Mouse (Mus musculus): Measurements from ENCODE around the gene Elavl1.
"Not testable (repeated sequence)": the region's sequence is repeated elsewhere in the genome, so short reads cannot be mapped to it uniquely, and the experiment has no call there.

Elavl1 gene

DNA sequence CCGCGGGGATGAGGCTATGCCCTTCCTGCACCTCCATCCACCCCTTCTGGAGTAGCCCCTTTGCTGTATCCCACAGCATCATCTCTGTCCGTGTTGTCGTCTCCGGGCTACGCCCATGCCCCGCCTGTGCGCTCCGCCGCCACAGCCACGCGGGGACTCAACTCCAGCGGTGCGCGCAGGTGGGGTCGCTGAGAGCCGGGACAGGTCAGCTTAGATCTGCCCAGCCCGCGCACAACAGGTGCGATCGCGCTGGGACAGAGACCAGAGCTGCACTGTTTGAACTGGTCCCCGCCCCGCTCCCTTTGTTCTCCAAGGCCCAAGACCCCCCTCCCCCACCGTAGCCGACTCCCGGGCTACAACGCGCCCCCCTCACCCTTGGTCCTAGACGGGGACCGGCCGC is 66.5 kb downstream of the Elavl1 start:
- in situ Hi-C loops (cut with MseI, MboI) = no loop called here

DNA sequence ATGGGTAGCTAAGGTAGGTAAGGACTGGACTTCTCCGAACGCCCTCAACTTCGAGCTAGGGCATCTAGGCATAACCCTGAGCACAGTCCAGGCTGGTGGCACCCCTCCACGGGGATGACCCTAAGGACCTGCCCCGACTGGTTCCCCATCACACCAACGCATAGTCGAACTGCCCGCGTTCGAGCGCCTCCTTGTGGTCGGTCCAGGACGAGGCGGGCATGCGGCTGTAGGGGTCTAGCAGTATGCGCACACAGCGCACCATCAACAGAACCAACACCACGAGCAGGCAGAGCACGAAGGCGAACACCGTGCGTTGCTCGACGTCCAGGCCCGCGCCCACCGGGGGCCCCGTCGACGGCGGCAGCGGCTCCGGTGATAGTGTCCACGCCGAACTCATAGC is 67.0 kb downstream of the Elavl1 start:
- in situ Hi-C loops (cut with MseI, MboI) = no loop called here

DNA sequence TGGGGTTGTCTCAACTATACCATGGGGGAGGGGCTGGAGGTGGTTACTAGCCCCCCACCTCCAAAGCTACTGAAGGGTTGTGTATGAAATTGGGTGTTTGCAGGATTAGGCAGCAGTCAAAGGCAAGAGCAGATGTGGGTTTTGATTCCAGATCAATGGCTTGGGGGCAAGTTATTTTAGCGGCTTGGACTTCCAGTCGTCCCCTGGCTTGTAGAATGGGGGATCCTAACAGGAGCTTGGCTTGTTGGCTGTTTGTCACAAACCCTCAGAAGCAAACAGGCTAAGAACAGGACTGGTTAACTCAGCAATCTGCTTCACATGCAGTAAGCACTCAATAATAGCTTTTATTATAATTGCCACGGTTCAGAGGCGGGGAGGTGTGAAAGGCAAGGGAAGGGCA is 67.9 kb downstream of the Elavl1 start:
- in situ Hi-C loops (cut with MseI, MboI) = no loop called here

DNA sequence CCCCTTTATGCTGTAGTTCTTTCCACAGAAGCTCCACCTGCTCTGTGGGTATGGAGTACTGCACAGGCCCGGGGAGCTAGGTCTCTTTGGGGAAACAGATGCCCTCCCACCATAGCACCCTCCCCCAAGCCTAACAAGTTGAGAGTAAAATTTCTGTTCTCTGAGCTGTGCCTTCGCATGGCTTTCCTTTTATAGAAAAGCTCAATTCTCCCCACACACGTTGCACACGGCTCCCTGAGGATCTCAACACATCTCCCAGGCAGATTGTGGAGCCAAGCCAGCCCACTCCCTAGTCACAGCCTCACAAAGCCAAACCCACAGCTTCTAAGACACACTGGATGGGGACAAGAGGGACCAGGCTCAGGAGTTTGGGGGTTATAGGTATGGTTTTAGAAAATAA is 68.3 kb downstream of the Elavl1 start:
- in situ Hi-C loops (cut with MseI, MboI) = no loop called here

DNA sequence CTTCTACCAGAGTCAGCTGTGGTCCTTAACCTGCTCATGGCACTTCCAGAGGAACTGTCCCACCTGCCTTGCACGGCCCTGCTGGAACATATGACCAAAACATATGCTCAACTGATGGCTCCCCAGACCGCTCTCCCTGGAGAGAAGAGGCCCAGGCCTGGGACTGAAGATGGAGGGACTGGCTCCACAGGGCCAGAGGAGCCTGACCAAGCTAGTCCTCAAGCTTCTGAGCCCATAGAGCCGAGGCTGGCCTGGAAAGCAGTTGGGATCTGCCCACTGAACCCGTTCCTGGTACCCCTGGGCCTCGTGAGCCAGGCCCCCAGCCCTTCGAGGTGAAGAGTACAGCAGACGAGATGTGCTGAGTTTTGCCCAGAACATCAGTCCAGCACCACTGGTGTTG is 69.7 kb downstream of the Elavl1 start:
- in situ Hi-C loops (cut with MseI, MboI) = not testable (repeated sequence)

DNA sequence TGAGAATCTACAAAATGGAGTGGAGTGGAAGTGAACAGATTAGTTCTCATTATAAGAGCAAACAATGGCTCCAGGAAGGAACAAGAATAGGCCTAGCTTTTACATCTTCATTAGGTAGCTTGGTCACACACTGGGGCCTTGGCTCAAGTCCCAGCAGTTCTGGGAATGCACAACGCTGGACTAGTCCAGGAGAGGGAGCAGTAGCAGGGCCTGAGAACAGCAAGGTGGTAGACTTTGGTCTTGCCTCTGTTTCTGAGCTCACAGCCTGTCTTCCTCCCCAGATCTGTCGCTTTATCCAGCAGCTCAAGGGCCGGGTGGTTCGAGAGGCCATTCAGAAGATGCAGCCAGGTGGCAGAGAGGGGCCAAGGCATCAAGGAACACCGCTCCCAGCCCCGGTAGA is 71.2 kb downstream of the Elavl1 start:
- in situ Hi-C loops (cut with MseI, MboI) = no loop called here

DNA sequence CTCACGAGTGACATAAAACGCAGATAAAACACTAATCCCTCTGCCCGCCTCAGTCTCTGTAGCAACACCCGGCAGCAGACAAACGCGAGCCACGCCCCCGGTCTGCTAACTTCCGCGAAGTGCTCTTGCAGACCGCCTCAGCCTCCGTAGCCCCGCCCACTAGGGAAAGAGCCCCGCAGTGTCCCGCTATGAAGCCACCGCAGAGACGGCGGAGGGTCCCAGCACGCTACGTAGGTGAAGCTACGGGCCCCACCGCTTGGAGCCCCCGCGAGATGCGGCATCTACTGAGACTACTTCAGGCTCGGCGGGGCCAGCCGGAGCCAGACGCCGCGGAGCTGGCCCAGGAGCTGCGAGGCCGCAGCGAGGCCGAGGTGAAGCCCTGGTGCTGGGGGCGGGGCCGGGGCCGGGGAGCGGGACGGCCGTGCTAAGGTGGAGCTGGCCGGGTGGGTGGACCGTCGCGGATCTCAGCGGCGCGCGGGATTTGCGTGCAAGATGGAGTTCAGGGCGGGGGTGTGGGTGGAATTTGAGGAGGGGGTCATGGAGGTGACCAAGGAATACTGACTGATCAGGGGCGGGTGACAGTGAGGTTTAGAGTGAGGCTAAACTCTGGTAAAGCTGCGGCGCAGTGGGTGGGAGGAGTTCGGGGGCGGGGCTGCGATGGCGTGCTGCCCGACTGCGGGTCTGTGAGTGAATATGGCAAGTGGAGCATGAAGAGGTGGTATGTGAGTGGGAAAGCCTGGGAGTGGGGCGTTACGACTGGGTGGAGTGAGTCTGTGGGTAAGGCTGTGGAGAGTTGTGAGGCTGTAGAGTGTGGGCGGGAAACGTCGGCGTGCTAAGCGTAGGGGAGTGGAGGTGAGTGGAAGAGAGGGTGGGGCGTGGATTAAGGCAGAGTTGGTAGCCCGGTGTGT is 72.0 kb downstream of the Elavl1 start, which contains the start of gene Snapc2:
TSS of gene Snapc2 (plus strand) at position 147 of the 908 bp plus-strand sequence.
- in situ Hi-C loops (cut with MseI, MboI) = no loop called here

DNA sequence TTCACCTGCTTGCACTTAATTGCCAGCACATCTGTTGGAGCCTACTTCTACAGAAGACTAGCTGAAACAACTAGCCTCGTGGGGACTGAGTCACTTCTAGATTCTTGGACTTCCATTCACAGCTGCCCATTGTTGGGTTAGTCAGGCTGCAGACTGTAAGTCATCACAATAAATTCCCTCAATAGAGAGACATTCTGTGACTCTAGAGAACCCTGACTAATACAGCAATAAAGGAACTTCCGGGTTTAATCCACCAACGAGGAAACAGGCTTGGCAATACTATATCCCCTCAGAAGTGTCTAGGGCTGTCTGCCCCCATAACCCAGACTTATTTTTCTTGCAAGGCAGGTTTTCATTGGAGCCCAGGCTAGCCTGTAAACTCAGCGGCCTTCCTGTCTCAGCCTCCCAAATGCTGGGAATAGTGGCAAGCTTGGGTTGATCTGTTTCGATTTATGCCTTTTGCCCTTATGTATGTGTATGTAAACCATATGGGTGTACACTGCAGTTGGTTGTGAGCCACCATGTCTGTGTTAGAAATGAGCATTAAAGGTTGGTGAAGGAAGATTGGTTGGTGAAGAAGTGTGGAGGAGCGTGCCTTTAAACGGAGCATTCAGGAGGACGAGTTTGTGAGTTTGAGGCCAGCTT is 73.0 kb downstream of the Elavl1 start:
- in situ Hi-C loops (cut with MseI, MboI) = no loop called here

DNA sequence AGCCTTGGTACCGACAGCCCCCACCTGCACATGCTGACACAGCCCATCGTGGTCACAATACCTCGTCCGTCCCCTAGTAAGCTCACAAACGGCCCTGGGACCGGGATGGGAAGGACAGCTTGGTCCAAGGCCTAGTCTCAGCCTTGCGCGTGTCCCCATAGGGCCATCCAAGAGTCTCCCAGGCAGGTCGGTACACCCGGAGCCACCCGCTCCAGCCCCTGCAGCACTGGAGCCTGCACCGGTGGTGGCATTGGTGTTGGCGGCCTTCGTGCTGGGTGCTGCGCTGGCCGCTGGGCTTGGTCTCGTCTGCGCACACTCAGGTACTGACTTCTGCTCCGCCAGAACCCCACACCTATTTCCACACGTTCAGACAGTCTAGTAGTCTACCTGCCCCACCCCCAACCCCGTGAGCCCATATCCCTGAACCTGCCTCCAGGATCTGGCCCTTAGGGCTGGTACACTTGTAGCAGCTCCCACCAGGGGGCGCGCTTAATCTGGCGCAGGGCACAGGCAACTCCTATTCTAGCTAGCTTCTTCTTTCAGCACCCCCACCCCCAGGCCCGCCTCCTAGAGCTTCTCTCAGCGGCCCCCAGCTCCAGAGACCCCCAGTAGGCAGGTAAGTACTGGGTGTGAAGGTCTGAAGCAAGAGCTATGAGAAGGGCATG is 74.8 kb downstream of the Elavl1 start:
- in situ Hi-C loops (cut with MseI, MboI) = no loop called here

DNA sequence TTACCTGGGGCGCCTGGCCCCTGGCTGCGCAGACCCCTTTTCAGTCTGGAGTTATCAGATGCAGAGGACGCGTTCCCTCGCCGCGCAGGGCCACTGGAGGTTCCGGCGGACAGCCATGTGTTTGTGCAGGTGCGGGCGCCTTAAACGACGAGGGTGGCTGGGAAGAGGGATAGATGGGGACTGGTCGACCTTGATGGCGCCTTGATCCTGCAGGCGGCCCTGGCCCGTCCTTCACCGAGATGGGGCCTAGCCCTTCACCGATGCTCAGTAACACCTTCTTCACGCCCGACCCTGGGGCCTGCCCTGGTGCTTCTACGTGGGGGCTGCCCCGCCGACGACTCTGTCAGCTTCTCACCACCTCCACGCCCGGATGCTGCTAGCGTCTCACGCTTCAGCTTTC is 76.0 kb downstream of the Elavl1 start:
- in situ Hi-C loops (cut with MseI, MboI) = no loop called here

DNA sequence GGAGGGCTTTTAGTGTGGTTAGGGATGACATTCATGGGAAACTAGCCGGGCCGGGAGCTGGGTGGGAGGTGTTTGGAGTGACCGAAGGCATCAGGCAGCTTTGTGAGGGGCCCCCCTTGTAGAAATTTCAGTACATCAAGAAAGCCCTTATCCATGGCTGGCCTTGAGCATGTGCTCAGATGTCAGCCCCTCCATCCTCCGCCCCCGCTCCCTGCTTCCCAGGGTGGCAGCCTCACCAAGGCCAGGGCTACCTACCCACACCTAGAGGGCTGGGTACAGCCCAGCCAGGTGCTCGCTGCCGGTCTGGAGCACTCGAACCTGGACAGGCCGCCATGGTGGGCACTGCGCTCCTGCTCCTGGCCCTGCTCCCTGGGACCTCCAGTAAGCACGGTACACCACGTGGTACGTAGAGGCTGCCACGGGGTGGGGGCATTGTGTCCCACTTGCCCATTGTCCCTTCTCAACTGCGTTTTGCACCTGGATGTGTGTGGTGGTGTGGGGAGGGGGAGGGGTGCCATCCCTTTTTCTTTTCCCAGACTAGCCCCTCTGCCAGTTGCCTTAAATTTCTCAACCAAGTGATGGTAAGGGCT is 77.2 kb downstream of the Elavl1 start, which contains the start of gene Tgfbr3l:
TSS of gene Tgfbr3l (plus strand) at position 264 of the 590 bp plus-strand sequence.
- in situ Hi-C loops (cut with MseI, MboI) = no loop called here

DNA sequence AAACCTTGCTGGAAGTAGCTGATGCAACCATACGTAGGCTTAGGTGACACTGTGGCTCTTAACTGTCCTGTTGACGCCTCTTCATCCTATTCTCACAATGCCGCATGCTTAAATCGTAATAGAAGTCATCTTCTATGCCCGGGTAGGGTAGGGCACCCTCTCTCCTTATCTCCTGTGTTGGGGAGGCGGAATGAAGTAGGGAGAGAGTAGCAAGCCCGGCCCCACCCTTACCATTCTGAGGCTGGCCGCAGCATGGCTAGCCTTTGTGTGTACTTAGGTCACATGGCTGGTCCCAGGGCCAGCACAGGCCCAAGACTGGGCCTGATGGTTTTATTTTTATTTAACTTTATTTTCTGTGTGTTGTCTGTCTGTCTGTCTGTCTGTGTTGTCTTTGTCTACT is 78.0 kb downstream of the Elavl1 start:
- in situ Hi-C loops (cut with MseI, MboI) = no loop called here

DNA sequence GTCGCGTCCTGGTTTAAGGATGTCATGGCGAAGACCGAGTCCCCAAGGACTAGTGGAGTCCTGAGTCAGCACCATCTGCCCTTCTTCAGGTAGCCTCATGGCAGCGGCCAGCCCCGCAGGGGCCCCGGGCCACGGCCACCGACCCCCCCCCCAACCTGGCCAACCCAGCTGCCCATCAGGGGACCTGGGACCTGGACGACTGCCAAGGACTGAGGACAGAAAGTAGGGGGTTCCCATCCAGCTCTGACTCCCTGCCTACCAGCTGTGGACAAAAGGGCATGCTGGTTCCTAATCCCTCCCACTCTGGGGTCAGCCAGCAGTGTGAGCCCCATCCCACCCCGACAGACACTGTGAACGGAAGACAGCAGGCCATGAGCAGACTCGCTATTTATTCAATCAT is 79.5 kb downstream of the Elavl1 start:
- in situ Hi-C loops (cut with MseI, MboI) = no loop called here

DNA sequence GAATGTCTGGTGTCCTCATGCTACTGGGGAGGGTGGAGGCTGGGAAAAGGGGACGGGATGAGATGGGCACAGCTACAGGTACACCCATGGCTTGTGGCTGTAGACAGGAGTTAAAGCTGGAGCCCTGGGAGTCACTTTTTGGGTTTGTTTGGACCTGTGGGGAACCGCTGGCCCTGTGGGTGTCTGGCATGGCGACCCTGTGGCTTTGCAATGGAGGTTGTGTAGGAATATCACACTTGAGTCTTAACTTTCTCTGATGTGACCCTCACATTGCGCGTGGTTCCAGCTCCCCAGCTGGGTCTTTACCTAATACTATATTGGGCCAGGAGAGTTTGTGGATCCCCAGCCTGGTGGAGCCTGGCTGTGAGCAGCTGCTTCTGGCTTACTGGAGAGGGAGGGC is 80.2 kb downstream of the Elavl1 start:
- in situ Hi-C loops (cut with MseI, MboI) = no loop called here

DNA sequence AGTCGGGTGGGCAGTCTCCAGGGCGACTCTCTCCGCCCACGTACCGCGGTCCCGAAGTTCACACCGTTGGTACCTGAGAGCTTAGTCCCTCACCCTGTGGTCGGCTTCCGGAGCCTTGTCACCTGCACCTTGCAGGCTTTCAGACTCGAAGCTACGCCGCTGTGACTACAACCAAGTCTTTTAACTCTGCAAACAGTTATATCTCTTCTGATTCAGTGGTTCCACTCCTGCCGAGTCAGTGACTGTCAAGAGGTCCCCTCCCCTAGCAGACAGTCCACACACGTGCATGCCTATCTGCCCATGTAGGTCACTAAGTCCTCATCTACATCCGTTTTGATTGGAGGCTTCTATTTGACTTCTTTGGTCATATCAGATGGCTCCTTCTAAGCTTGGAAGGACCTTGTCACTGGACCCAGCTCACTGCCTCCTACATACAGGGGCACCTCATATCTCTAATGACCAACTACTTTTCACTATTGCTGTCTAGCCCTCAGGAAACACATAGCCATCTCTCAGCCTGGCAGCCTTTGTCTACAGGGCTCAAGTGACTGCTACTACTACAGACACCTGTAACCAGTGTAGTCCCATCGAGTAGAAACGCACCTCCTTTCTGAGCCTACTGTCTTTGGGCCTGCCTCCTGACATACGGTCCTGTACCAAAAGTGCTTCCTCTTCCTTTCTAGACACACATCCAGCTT is 85.9 kb downstream of the Elavl1 start:
- in situ Hi-C loops (cut with MseI, MboI) = no loop called here

DNA sequence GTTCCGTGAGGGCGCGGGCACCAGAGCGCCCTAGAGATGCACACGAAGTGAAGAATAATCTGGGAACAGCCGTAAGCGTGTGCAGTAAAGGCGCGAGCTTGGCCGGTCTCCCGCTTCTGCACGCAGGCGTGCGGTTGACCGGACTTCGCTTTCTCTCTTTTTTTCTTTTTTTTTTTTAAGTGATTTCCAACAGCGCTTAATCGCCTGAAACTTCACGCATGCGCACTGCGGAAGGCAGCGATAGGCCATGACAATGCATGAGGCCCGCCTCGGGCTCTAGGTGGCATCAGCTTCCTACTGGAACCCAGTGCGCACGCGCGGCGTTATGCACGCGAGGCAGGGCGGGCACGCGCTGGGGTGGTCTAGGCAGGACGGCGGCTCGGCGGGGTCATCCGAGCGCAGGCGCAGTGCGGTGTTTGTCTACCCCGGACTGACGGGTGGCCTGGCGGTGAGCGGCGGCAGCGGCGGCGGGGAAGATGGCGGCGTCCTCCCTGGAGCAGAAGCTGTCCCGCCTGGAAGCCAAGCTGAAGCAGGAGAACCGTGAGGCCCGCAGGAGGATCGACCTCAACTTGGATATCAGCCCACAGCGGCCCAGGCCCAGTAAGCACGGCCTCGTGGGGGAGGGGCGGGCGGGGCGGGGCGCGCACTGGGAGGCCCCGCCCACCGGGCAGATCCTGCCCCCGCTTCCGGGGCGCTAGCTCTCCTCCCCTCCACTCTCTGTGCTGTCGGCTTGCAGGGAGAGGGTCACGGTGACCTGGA is 86.6 kb downstream of the Elavl1 start, which contains the start of the genes Map2k7 and Gm49320:
TSS of gene Map2k7 (plus strand) at position 307 of the 759 bp plus-strand sequence.
TSS of gene Gm49320 (plus strand) at position 432 of the 759 bp plus-strand sequence.
- in situ Hi-C loops (cut with MseI, MboI) = no loop called here

DNA sequence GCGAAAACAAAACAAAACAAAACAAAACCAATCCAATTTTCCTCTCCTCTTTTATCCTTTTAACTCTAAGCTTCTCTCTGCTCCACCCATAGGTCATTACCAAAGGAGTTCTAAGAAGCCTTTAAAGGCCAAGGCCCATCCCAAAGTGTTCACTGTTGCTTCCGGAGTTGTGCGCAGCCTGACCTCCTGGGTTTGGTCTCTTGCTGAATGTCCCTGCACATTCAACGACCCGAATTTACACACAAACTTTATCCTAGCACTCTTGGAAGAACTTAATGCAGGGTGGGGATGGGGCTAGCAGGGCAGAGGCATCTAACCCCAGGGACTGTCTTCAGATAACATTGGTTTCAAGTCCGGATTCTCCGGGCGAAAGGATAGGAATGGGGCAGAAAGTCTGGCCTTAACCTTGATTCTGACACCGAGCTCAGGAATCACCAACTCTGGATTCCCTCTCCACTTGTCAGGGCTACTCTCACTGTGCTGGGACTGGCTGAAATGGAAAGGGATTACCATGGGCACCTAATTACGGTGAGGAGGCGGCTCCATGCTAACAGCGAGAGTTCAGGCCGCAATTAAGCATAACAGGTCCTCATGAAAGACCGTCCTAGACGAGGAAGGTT is 87.3 kb downstream of the Elavl1 start:
- in situ Hi-C loops (cut with MseI, MboI) = no loop called here

All from mouse trophoblast stem cell (cell line).